Mouse (Mus musculus) left cerebral cortex, adult 2 months (tissue): ENCODE results near the gene Plcb1. TPM values are rescaled to one million over a fixed set of nuclear protein-coding genes. Genes with fewer than 3 reads are reported as not detected.

Experiments used
- DNase-seq, 2 experiments: peaks; one replicate each; pipeline ENCODE4 v3.0.0; 2021 to 2022; ENCODE audit warnings: low spot score in 2 of 2, mixed read lengths in 1 of 2; ENCODE audit errors: extremely low spot score in 1 of 2
- H3K27ac ChIP-seq: fragments of 200-600 bp; 2 replicates; pipeline ENCODE4 v1.8.1; 2022
- H3K4me3 ChIP-seq: fragments of 200-600 bp; 2 replicates; pipeline ENCODE4 v1.8.1; 2022
- CTCF ChIP-seq: fragments of 200-600 bp; IDR thresholded peaks from 2 replicates; pipeline ENCODE4 v1.8.1; 2022; ENCODE audit warnings: antibody characterized with exemption, mild to moderate bottlenecking, moderate library complexity
- intact Hi-C: fragments of 180-260 bp; cut with DNase I; formaldehyde crosslinking; loops from one replicate; pipeline ENCODE4 v1.15.1; 2025
- long read RNA-seq, 2 experiments: library from polyadenylated mRNA; stranded (forward); transcript quantifications; one replicate each; pipeline ENCODE4 v2.0.0; 2021; ENCODE audit warnings: borderline mapping rate in 2 of 2
- total RNA-seq, 2 experiments: library from RNA; stranded (reverse); gene quantifications; 2 replicates each; pipeline ENCODE4 v1.2.3; 2021

Gene Plcb1
- total RNA-seq, result 100 to 1,000 TPM; 183 to 185 TPM
- long read RNA-seq, experiment 1, partial matches to known transcripts, result 118 of 123 reads
- long read RNA-seq, experiment 1, other reads (novel, unspliced or antisense), result 5 of 123 reads
- long read RNA-seq, experiment 2, partial matches to known transcripts, result 80 of 91 reads
- long read RNA-seq, experiment 2, other reads (novel, unspliced or antisense), result 10 of 91 reads

GRCm38 (mm10) chr2:134785970-134786855, at the start of gene Plcb1:
Gene Plcb1 (plus strand): TSS chr2:134786067.
- Histone ChIP-seq H3K27ac (peak within 1 kb of the TSS; percentile 99), H3K4me3 (peak within 1 kb of the TSS; percentile 73)
- intact Hi-C loops, result loop anchor here (2.0 to 5.0 kb wide), 6 partner anchors 51 to 539 kb away; no protein-coding TSS in a partner anchor
- peak; percentile 91 to 92 for DNase-seq
- TF ChIP-seq CTCF, result peak; percentile 95

- H3K27ac ChIP-seq, result no peak overlapping the region
- no peak for DNase-seq
- no peak overlapping the region for H3K4me3 ChIP-seq
- intact Hi-C loops, result no loop called here
- no peak for TF ChIP-seq CTCF
These were observed 30.3 kb upstream of the Plcb1 start for GRCm38 (mm10) chr2:134755537-134755936.

GRCm38 (mm10) chr2:134756086-134756485, 29.8 kb upstream of the Plcb1 start:
- no peak for TF ChIP-seq CTCF
- intact Hi-C loops, result no loop called here
- DNase-seq, result no peak
- Histone ChIP-seq H3K4me3 (no peak overlapping the region), H3K27ac (no peak overlapping the region)

- DNase-seq, result no peak
- no peak overlapping the region for H3K27ac ChIP-seq
- TF ChIP-seq CTCF, result no peak
- intact Hi-C loops, result no loop called here
- H3K4me3 ChIP-seq, result no peak overlapping the region
These were observed 24.8 kb upstream of the Plcb1 start for GRCm38 (mm10) chr2:134761029-134761428.

GRCm38 (mm10) chr2:134763406-134763990, 22.4 kb upstream of the Plcb1 start:
- intact Hi-C loops, result no loop called here
- DNase-seq, result no peak
- no peak for TF ChIP-seq CTCF
- H3K4me3 ChIP-seq, result no peak overlapping the region
- no peak overlapping the region for H3K27ac ChIP-seq

- no peak for TF ChIP-seq CTCF
- H3K27ac ChIP-seq, result no peak overlapping the region
- intact Hi-C loops, result no loop called here
- H3K4me3 ChIP-seq, result no peak overlapping the region
- DNase-seq, result no peak
These were observed 21.4 kb upstream of the Plcb1 start for GRCm38 (mm10) chr2:134764506-134764905.

- peak; percentile 57 for TF ChIP-seq CTCF
- peak overlapping the region; percentile 16 for H3K27ac ChIP-seq
- H3K4me3 ChIP-seq, result no peak overlapping the region
- intact Hi-C loops, result loop anchor here (2.0 to 5.0 kb wide), 2 partner anchors 233 to 503 kb away; no protein-coding TSS in a partner anchor
- peak; percentile 28 to 56 for DNase-seq
These were observed 6.0 kb upstream of the Plcb1 start for GRCm38 (mm10) chr2:134779826-134780225.

- DNase-seq, result no peak
- no peak for TF ChIP-seq CTCF
- intact Hi-C loops, result loop anchor here (5.0 kb wide), 1 partner anchor 233 kb away; no protein-coding TSS in a partner anchor
- Histone ChIP-seq H3K27ac (peak overlapping the region; percentile 16), H3K4me3 (no peak overlapping the region)
These were observed 5.6 kb upstream of the Plcb1 start for GRCm38 (mm10) chr2:134780316-134780715.

GRCm38 (mm10) chr2:134786856-134787250, 986 bp downstream of the Plcb1 start:
- peak overlapping the region; percentile 99 for H3K27ac ChIP-seq
- intact Hi-C loops, result loop anchor here (2.0 to 5.0 kb wide), 6 partner anchors 50 to 538 kb away; no protein-coding TSS in a partner anchor
- no peak for DNase-seq
- no peak for TF ChIP-seq CTCF
- H3K4me3 ChIP-seq, result peak overlapping the region; percentile 73

GRCm38 (mm10) chr2:134787336-134788095, 1.6 kb downstream of the Plcb1 start:
- Histone ChIP-seq H3K27ac (peak overlapping the region; percentile 99), H3K4me3 (peak overlapping the region; percentile 73)
- intact Hi-C loops, result loop anchor here (2.0 to 5.0 kb wide), 6 partner anchors 50 to 537 kb away; no protein-coding TSS in a partner anchor

GRCm38 (mm10) chr2:134792926-134793325, 7.1 kb downstream of the Plcb1 start:
- intact Hi-C loops, result no loop called here
- Histone ChIP-seq H3K4me3 (no peak overlapping the region), H3K27ac (no peak overlapping the region)
- TF ChIP-seq CTCF, result no peak
- DNase-seq, result no peak

More at GRCm38 (mm10) chr2:134787336-134788095, 1.6 kb downstream of the Plcb1 start:
- no peak for TF ChIP-seq CTCF
- DNase-seq, result no peak
